Mouse (Mus musculus): ENCODE measurements at regions not wholly inside any gene's neighbourhood (a gene's known extent, or its start where the extent isn't known, plus 50 kb on each side); places are given as distances from the start of the nearest gene placed in this dataset.

DNA sequence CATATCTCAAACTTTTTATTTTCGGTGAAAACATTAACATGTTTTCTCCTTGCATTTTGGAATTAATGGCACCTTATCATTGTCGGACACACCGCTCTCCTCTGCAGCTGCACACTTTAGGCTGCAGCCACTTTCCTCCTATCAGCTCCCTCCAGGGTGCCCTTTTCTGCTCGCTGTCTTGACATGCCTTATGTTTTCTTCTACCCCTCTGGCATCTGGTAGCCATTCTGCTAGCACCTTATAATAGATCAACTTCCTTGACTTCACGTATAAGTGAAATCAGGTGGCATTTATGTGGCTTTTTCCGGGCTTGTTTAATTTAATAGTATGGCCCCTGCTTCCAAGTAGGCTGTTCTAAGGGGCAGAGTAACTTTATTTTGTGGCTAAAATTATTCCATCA, 747.8 kb downstream of the Slitrk6 start:
- DNase-seq = no peak

DNA sequence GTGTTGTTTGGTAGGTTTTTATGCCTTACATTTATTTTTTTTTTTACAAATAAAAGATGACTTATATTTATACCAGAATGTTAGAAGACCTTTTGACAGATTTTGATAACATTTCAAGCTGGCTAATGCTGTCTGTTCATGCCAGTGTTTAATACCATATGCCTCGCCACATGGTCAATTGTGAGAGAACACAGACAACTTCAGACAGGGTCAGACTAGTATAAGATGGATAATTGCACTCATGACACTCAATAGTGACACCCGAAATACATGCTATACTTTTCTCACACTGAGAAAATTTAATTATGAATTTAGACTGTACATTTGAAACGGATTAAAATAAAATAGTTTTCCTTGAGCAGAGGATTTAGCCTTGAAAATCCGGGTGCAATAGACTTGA, 769.9 kb downstream of the Slitrk6 start:
- DNase-seq = no peak

DNA sequence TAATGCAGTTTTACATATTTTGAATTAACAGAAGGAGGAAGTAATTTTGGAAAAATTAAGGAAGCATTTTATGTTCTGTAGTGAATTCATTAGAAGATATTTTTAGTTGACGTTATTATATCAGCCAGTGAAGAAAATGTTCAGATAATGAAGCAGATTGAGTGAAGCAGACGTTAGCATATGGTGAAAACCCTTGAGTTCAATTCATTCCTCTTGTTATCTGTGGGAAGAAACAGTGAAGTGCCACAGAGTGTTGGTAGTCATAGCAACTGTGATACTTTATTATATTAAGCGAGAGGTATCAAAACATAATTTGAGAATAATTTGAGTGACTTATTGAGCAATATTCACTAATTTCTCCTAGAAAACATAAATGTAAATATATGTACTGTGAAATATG, 796.9 kb downstream of the Slitrk6 start:
- no peak for DNase-seq

DNA sequence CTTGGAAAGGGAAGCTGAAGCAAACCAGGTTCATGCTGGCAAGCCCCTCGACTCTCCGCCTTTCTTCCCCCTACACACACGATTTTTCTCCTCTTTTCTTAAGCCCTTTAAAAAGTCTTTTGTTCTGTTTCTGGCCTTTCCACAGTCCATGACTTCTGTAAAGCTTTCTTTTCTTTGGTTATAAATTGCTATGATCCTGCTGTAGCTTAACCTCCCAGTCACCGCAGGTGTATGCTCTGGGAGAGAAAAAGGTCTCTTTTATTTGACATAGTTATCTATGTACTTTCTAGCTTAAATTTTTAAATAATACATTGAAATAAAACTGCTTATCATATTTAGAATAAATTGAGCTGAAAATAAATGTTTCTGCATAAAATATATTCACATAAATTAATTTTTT, 813.0 kb downstream of the Slitrk6 start:
- DNase-seq = no peak

DNA sequence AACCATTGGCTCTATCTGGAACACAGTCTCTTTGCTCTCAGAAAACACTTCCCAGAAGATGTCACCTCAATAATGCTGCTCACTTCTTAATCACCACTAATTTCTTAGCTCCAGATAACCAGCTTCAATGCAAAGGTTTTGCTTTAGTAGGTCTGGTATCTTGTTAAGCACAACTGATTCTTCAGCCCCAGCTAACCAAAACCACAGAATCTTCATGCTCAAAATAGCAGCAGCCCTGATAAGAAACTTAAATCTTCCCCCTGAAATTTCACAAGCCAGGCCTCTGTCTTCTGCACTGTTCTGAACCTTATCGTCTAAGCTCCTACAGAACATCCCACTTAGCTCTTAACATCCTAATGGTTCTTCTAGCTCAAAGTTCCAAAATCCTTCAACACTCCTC, 813.8 kb downstream of the Slitrk6 start:
- no peak for DNase-seq

DNA sequence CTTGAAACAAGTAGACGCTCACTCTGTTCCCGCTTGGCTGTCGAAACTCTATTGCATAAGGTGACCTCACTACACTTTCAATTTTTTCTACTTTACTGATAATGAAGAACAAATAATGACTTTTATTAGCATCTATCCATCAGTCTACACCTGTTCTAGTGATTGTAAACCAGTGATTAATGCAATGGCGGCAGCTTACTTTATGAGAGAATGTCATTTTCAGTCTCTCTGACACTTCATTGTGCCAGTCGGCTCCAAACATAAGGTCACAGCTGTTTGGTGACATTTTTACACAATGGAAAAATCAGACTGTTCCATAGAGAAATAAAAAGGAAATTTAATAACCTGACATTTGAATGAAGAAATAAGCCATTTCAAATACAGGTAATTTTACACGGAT, 817.5 kb downstream of the Slitrk6 start:
- no peak for DNase-seq

DNA sequence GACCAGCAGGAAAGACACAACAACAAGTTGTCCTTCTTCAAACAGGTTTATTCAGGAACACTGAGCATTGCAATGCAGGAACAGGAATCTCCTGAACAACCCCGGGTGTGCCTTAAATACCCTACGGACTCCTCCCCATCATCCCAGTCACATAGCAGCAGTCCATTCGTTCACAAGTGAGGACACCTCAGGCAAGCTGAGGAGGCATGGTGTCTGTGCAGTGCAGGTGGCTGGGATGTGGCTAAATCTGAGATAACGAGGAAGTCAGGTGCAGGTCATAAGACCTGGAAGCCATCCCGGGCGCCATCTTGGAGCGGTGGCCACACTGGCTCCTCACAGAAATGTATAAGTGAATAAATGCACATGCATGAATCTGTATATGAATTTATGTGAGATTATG, 826.0 kb downstream of the Slitrk6 start:
- no peak for DNase-seq

DNA sequence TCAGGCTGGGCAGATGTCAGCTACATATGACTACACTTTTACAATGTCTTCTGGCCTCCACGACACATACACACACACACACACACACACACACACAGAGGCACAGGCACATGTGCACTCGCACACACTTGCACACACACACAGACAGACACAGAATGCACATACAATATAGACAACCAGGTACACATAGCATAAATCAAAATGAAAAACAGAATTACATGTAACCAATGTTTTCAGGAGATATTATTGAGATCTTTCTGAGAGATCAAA, 863.1 kb downstream of the Slitrk6 start:
- DNase-seq = no peak

DNA sequence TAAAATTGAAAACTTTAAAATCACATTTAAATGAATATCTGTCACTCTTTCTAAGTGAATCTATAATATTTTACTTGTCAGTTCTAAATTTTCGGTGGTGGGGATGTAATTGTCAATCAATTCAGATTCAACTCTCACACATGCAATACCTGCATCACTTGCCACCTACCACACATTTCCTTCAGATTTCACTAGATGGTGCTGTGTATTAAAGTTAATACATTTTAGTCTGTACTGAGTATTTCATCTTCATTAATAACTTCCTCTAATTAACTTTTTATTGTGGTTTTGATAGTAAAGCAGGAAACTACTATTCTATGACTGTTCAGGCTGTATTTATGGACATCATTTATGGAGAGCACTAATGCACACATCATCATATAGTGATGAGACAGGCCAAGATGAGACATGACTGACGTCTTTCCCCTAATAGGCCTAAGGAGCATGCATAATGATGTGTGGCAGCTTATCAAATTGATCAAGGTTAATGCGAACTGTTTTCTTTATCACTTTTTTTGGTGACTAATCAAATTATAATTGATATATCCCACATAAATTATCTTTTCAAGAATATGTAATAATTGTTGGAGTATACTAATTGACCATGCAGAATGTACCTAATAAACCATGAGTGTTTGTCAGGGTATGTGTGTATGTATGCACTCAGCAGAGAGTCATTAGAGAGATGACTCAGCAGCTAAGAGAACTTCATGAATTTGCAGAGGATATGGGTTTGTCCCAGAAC, 863.6 kb downstream of the Slitrk6 start:
- no peak for DNase-seq

DNA sequence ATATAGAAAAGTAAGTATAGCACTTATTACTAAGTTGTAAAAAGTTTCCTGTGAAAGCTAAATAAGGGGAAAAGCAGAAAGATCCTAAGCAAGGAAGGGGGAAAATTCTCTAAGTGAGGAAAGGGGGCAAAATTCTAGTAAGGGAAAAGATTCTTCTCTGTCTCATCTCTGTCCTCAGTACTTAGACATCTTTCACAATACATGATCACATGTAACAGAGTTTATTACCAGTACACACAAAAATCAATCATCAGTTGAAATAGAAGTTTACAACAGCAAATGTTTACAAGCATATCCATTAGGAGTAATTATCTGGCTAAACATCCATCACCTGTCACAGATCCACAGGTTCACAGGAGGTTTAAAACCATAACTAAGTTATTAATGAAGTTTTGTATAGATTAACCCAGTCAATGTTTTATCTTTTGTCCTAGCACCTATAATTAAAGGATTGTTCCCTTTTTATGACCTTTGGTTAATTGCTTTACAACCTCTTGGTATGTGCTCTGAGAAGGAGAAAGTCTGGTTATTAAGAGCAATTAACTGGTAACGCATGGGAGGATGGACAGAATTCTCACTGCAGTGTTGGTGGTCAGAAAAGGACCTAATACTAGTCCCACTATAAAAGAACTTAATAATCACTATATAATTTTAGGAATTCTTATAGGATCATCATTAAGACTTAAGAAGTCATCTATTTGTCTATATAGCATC, 877.8 kb downstream of the Slitrk6 start:
- DNase-seq = no peak

DNA sequence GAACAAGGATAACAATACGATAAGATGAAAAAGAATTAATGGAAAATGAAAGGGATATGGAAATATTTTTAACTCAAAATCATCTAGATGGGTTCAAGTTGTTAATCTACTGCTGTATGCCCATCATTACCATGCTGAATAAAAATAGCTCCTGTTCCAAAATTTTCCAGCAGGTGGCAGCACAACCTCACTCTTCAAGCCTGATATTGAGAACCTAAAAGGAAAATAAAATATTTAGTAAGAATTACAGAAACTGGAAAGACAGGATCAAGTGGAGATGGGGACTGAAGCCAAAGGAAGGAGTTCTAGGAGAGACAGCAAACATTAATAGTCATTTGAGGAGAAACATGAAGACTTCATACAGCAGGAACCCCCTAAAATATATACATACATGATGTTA, 880.7 kb downstream of the Slitrk6 start:
- peak; percentile 11 for DNase-seq

DNA sequence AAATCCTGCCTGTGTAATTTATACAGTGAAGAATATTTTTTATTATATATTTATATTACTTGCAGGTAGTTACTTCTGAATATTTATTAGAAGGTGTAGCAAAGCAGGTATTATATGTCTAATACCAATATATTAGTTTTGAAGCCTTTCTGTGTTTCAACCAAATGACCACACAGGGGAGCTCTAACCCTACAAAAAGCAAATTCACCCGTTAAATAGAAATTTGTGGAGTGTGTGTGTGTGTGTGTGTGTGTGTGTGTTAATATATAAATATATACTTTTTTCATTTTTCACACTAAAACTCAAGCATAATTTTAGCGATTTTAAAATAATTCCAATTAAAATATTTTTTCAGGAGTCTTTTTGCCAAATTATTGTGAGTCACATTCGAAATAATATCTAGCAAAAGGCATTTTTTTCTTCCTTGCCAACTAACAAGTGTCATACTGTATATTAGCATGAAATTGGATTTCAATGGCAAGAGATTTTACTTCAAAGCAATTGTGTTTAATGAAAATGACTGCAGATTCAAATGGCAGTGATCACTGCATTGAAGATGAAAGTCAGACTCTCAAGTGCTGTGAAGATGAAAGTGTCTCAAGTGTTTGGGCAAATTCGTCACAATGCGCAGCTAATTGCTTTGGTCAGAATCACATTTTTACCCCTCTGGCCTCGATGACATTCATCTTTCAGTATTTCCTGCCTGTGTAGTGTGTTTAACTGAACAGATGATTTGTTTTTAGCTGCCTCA, 914.4 kb downstream of the Slitrk6 start:
- DNase-seq = no peak

DNA sequence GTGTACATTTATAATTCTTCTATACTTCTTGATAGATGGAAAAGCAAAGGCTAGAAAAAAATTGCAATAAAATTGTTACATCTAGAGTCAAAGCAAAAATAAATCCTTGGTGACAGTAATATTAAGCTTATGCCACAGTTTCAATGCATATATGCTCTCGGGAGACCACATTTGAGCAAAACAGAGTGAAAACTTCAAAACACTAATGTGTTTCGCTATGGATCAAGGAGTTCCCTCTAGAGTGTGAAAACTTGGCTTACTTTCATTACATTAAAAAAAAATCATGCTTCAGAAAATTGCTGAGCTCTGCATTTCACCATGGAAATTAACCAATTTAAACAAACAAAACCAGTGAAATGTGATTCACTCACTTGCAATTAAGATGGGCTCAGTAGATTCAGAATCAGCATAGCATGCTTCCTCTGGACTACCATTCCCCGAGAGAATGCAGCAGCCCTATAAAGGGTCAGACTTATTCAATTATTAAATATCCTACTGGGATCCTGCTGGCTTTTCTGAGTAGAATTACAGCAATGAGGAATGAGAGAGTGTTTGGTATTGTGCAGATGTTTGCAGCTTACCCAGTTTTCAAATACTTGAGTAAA, 888.7 kb upstream of the Slitrk1 start:
- no peak for DNase-seq

DNA sequence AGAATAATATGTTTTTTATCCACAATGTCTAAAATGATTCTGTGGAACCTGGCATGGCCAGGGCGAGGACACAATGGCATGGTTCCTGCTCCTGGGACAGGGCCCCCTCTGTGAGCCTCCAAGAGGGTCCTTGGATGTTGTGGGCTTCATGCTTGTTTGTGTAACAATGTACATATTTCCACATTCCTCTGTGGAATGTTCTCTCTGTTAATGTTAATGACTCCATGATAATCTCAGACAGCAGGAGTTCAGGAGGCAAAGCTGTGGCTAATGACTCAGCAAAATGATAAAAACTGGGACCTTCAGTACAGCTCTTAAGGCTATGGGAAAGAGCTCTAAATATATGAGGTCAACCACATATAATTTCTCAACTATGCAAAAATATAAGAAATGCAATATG, 858.3 kb upstream of the Slitrk1 start:
- no peak for DNase-seq

DNA sequence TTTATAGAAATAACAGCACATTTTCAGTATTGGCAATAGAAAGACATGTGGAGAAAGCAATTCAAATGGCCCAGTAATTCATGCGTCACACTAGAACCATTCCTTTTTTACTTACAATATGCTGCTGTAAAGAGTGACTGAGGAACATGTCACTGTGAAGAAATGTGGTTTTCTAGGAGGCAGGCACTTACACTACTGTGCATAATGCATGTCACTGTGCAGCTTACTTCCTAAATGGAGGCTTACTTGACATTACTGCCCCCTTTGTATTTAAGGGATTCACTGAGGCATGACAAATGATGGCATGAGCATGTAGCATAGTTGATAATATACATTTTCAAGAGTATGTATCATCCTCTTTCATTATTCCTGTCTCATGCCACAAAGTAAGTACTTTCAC, 846.9 kb upstream of the Slitrk1 start:
- DNase-seq = no peak
